Comparison of ENCODE assay signal across 8 mouse cellular contexts in the genomic region with DNA sequence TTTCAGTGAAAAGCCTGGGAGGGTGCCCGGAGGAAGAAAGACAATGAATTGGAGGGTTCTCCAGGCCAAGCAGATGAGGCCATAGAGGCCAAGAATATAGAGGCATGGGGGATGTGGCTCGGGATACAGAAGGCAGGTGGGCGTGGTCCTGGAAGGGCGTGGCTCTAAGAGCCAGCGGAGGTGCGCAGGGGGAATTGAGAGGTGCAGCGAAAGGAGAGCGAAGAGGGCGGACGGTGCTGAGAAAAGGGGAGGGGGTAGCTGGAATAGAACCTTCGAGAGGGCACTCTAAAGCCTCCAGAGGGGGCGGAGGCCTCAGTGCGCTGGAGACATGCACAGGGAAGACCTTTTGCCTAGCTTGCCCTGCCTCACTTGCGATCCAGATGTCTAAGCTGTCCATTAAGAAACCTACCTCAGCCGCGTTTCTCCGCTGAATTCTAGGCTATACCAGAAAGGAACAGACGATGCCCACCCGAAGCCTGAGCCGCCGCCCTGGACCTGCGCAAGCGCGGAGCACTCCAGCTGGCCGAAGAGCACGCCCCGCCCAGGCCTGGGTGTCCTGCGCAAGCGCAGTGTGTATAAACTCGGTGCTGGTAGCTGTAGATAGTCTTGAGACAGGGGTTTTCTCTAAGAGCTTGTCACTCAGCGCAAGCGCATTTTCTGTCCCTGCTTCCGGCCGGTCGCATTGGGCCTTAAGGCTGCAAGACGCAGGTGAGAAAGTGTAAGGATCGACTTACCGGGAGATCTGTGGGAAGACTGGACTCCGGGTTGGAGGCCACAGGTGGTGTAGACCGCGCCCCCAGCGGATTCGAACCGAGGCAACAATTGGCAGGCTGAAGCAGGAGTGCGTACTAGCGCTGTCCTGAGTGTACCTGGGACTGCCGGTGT. TPM values are rescaled to one million over a fixed set of nuclear protein-coding genes. Genes with fewer than 3 reads are reported as not detected.
DNase-seq lines count a peak whose midpoint lies in the region; ATAC-seq lines count a peak whose summit lies in the region.

Gene Prmt2 (minus strand): TSS at position 525 of the 885 bp plus-strand sequence.

- H3K27ac ChIP-seq in heart, embryonic 10.5 days = peak within 1 kb of the TSS; percentile 85
- peak within 1 kb of the TSS; percentile 97 for H3K27ac ChIP-seq in kidney, embryonic 15.5 days

- peaks cover 9% of the 10 kb centered on the region; the same call in 1 of the 2 replicates for H3K36me3 ChIP-seq in heart, embryonic 10.5 days
- peaks cover 12% of the 10 kb centered on the region; the same call in 1 of the 2 replicates for H3K36me3 ChIP-seq in kidney, embryonic 15.5 days

- H3K9me3 ChIP-seq in heart, embryonic 10.5 days = no peaks in the 10 kb centered on the region
- H3K9me3 ChIP-seq in kidney, embryonic 15.5 days (replicated peaks) = no peaks in the 10 kb centered on the region

- peak; percentile 97 for ATAC-seq in erythroblast, adult 5-6 weeks (replicated peaks; ENCODE audit: low FRiP score, poor library complexity, severe bottlenecking)
- peak; percentile 98 for ATAC-seq in kidney, embryonic 15.5 days (replicated peaks; ENCODE audit: low FRiP score)
- ATAC-seq in monocyte, adult 5-6 weeks (replicated peaks; ENCODE audit: insufficient number of reproducible peaks, low FRiP score, low TSS enrichment, poor library complexity, severe bottlenecking) = peak; percentile 90

- WGBS in heart, embryonic 10.5 days = under 1% methylated on average over 46 of the region's 47 CpGs
- WGBS in kidney, embryonic 15.5 days = under 1% methylated on average over 47 of the region's 47 CpGs

- no peaks in the 10 kb centered on the region for H3K27me3 ChIP-seq in heart, embryonic 10.5 days (ENCODE audit: insufficient read depth, poor library complexity, severe bottlenecking)
- H3K27me3 ChIP-seq in kidney, embryonic 15.5 days = no peaks in the 10 kb centered on the region

- peak; percentile 92 for DNase-seq in B cell, adult 2 months
- DNase-seq in brain, adult 2 months (ENCODE audit: low read depth, low spot score) = peak; percentile 95
- DNase-seq in heart, embryonic 10.5 days (ENCODE audit: low spot score) = peak; percentile 97
- DNase-seq in liver = peak; percentile 93
- DNase-seq in spleen, postnatal 4 days (ENCODE audit: low spot score in 2 of 2) = peak; percentile 83 to 93

- H3K9ac ChIP-seq in kidney, embryonic 15.5 days = peak within 1 kb of the TSS; percentile 56

- peak within 1 kb of the TSS; percentile 80 for H3K4me3 ChIP-seq in heart, embryonic 10.5 days
- peak within 1 kb of the TSS; percentile 84 for H3K4me3 ChIP-seq in kidney, embryonic 15.5 days (replicated peaks)

- H3K4me2 ChIP-seq in kidney, embryonic 15.5 days = peak within 1 kb of the TSS; percentile 88

- peaks cover 33% of the 10 kb centered on the region for H3K4me1 ChIP-seq in heart, embryonic 10.5 days
- H3K4me1 ChIP-seq in kidney, embryonic 15.5 days = peaks cover 12% of the 10 kb centered on the region

RNA-seq across cellular contexts. Expression of gene Prmt2, which starts in this region (rescaled TPM):
- total RNA-seq in erythroblast, adult 5-6 weeks (2015; ENCODE audit: low replicate concordance) = not detected in 2 replicates
- total RNA-seq in erythroblast, adult 5-6 weeks (2017; ENCODE audit: low replicate concordance) = not detected in 2 replicates
- polyA plus RNA-seq in heart, embryonic 10.5 days (2016; fragmentation: Nextera tagmentation; extraction: Ambion mirVana) = 57.3 and 63.0 TPM in 2 replicates
- 54.5 and 58.9 TPM in 2 replicates for polyA plus RNA-seq in kidney, embryonic 15.5 days (2015; fragmentation: Nextera tagmentation; extraction: Ambion mirVana)
- total RNA-seq in monocyte, adult 5-6 weeks (2017) = 4.3 to 12.5 TPM (median 5.0 TPM) in 3 replicates

Comparison
In these comparisons a context has a peak if more than half of its experiments do, and no peak if none do; other contexts are left out.
1. Peak in every context shown above with its lines: DNase-seq, ATAC-seq, H3K4me3 ChIP-seq and H3K27ac ChIP-seq.
2. Peak in ATAC-seq in erythroblast, adult 5-6 weeks; RNA of the gene not detected or under 1 TPM.